Mouse (Mus musculus) heart, adult 2 months (tissue): ENCODE results near the gene Hmg20a.

Experiments used
- CTCF ChIP-seq: fragments of 200-600 bp; IDR thresholded peaks from 2 replicates; pipeline ENCODE4 v1.8.1; 2022; ENCODE audit warnings: antibody characterized with exemption, mild to moderate bottlenecking, moderate library complexity
- POLR2A ChIP-seq: fragments of 200-500 bp; IDR thresholded peaks from 2 replicates; pipeline ENCODE4 v1.6.1; 2011; ENCODE audit warnings: mild to moderate bottlenecking, low read depth, low read length, control low read depth; ENCODE audit not compliant: insufficient read depth

GRCm38 (mm10) chr9:56404619-56405018 is 13.8 kb upstream of the Hmg20a start:
- TF ChIP-seq CTCF (no peak), POLR2A (no peak)
